Mouse (Mus musculus): Measurements from ENCODE around the gene Zfp513.

Zfp513 gene

GRCm38 (mm10) chr5:31199893-31200292, 2.2 kb downstream of the Zfp513 start:
- no peak for DNase-seq (ENCODE audit: low spot score)

GRCm38 (mm10) chr5:31199321-31199892, 2.7 kb downstream of the Zfp513 start:
- DNase-seq (ENCODE audit: low spot score), result no peak

DNA sequence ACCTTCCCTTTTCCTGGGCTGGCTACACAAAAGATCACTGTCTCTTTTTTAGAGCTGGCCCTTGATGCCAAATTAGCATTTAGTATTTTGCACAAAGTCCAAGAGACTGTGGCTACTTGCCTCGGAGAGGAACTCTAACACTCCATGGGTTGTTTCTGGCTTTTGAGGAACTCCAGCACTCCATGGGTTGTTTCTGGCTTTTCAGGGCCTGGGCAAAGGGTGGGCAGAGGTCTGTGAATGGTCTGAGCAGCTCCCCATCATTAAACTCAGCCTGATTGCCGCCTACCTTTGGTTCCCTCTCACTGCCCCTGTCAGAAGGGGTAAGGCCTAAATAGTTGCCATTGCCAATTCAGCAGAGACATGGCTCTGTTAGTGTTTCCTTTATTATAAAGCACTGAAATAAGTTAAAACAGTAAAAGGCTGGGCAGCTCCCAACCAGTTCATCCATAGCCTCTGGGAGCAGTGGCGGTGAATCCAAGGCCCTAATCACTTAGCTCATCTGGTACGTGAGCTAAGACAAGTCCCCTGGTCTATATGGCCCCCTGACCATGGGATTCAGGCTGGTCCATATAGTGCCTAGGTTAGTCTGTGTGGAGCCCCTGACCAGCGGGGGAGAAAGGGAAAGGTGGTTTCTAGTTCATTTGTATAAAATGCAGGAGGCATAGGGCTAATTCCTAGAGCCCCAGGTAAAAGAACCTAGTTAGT, 3.3 kb downstream of the Zfp513 start:
- DNase-seq (ENCODE audit: low spot score), result no peak

GRCm38 (mm10) chr5:31198170-31198569, 3.9 kb downstream of the Zfp513 start:
- DNase-seq (ENCODE audit: low spot score), result no peak

DNA sequence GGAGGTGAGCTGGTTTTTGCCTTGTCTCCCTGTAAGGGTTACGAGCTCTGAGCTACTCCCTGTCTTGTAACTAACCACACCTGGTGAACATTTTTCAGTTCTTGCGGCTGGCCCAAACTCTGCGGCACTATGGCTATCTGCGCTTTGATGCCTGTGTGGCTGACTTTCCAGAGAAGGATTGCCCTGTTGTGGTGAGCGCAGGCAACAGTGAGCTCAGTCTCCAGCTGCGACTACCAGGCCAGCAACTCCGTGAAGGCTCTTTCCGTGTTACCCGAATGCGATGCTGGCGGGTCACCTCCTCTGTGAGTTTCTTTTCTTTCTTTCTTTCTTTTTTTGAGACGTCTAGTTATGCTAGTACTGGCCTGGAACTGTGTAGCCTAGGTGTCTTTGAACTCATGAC, 5.0 kb downstream of the Zfp513 start:
- DNase-seq (ENCODE audit: low spot score), result no peak

GRCm38 (mm10) chr5:31196207-31196606, 5.9 kb downstream of the Zfp513 start:
- no peak for DNase-seq (ENCODE audit: low spot score)

GRCm38 (mm10) chr5:31195671-31196070, 6.4 kb downstream of the Zfp513 start:
- no peak for DNase-seq (ENCODE audit: low spot score)

GRCm38 (mm10) chr5:31194486-31195485, 7.3 kb downstream of the Zfp513 start:
- DNase-seq (ENCODE audit: low spot score), result no peak

GRCm38 (mm10) chr5:31193631-31194281, 8.3 kb downstream of the Zfp513 start:
- DNase-seq (ENCODE audit: low spot score), result no peak

DNA sequence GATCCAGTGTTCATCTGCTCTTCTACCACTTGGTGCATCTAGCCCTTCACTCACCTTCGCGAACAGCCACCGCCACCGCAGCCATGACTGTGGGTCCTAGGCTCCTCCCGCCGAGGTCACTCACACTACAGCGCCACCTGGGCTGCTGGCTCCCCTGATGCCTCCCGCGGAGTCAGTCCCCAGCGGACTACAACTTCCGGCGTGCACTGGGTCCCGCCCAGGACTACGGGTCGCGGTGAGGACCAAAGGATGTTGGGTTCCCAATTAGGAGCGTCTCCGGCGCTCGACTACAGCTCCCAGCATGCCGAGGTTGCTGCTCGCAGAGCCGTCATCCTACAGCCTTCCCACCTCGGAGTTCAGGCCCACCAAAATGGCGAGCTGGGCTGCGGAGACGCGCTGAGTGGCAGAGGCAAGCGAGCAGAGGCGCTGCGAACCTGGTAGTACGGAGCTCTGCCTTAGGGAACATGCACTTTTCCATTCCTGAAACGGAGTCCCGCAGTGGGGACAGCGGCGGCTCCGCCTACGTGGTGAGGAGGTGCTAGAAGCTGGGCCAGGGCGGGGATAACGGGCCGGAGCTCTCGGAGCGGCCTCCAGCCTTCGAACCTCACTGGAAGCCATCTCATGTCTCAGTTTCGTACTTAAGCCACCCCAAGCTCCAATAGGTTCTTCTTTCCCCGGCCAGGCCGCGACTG, 9.0 kb downstream of the Zfp513 start, which contains the start of the genes Snx17 and Eif2b4:
TSS of gene Snx17 (plus strand) at position 289 of the 692 bp plus-strand sequence.
TSS of gene Eif2b4 (minus strand) at position 492 of the 692 bp plus-strand sequence.
- peak; percentile 99 for DNase-seq (ENCODE audit: low spot score)

- DNase-seq (ENCODE audit: low spot score), result peak; percentile 85
Measured at GRCm38 (mm10) chr5:31192045-31192938, 9.8 kb downstream of the Zfp513 start.

DNA sequence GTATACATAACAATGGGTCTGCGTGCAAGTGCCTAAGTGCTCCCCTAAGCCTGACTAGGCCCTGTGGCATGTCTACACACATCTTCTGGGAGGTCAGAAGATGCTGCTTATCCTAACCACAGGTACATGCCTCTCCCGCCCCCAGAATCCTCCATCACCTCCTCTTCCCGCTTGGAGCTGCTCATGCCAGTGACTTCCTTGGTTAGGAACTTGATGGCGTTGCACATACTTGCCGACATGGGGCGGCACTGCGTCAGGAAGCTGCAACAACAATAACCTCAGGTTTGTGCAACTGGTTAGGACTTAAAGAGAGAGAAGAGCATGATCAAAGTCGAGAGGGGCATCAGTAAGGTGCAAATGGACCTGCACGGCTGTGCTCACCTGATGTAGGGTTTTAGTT, 11.9 kb downstream of the Zfp513 start:
- DNase-seq (ENCODE audit: low spot score), result no peak

GRCm38 (mm10) chr5:31188223-31188840, 13.8 kb downstream of the Zfp513 start:
- no peak for DNase-seq (ENCODE audit: low spot score)

GRCm38 (mm10) chr5:31183678-31184077, 18.4 kb downstream of the Zfp513 start:
- DNase-seq (ENCODE audit: low spot score), result no peak

DNA sequence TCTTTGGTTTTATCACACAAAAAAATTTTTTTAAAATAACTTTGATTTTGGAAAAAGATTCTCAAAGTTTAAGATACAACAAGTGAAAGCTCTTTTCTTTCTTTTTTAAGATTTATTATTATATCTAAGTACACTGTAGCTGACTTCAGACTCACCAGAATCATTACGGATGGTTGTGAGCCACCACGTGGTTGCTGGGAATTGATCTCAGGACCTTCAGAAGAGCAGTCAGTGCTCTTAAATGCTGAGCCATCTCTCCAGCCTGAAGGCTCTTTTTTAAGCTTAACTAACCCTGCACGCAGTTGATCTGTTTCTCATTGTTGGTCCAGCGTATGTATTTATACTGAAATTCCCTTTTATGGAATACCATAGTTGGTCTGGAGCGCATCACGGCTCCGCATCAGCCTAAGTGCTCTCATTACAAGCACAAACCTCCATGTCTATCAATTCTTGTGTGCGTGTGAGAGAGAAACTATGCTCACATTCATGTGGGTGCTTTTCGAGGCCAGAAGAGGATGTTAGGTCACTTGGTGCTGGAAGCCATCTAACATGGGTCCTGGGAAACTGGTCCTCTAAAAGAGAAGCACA, 20.8 kb downstream of the Zfp513 start:
- DNase-seq (ENCODE audit: low spot score), result no peak

- peak; percentile 94 for DNase-seq (ENCODE audit: low spot score)
Measured at GRCm38 (mm10) chr5:31179766-31180630, 22.1 kb downstream of the Zfp513 start, which contains the start of the genes Gm29609 and Gtf3c2. Gene Gm29609, minus strand, starts transcription at chr5:31179911. Gene Gtf3c2, minus strand, starts transcription at chr5:31180144.

- DNase-seq (ENCODE audit: low spot score), result peak; percentile 43
Measured at GRCm38 (mm10) chr5:31179301-31179765, 22.8 kb downstream of the Zfp513 start.

GRCm38 (mm10) chr5:31168630-31169029, 33.5 kb downstream of the Zfp513 start:
- DNase-seq (ENCODE audit: low spot score), result no peak
